Mouse (Mus musculus) lung, adult 2 months (tissue): ENCODE data around the gene Ltbp4.

Experiments
- CTCF ChIP-seq: fragments of 200-500 bp; IDR thresholded peaks from 2 replicates; pipeline ENCODE4 v1.5.1; 2011; ENCODE audit warnings: mild to moderate bottlenecking, low read length, control low read depth; ENCODE audit not compliant: insufficient read depth
- POLR2A ChIP-seq: fragments of 200-500 bp; IDR thresholded peaks from 2 replicates; pipeline ENCODE4 v1.6.1; 2011; ENCODE audit warnings: low read depth, mild to moderate bottlenecking, control low read depth, low read length, borderline replicate concordance; ENCODE audit errors: extremely low read depth

DNA sequence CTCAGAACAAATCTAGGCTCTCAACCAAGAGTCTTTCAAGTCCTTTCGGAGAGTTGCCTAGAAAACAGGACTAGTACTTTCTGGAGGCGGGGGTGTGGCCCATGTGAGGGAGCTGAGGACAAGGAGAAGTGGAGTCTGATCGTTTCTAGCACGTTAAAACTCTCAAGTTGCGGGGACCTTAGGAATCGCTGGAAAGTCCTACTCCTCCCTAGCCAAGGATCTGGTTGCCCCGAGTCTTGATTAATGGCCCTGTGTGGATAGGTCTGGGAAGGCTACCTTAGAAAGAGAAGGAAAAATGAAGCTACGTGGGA, 6.0 kb downstream of the Ltbp4 start:
- TF ChIP-seq CTCF: no peak
- no peak for TF ChIP-seq POLR2A
